Mouse (Mus musculus): ENCODE results near the gene Chad.
A peak's percentile ranks its signal among the peaks of the same experiment; 100 is the strongest.

GRCm38 (mm10) chr11:94548888-94549690, 15.8 kb upstream of the Chad start, which contains the start of gene Rsad1:
- peak in 1 of 3 experiments; percentile 41 for TF ChIP-seq MYOD1 (IDR thresholded peaks at IDR 0.05; ENCODE audit: control insufficient read depth in 1 of 3, insufficient read length in 2 of 3, low read depth in 2 of 3)
- peak; percentile 60 for TF ChIP-seq POLR2A (IDR thresholded peaks at IDR 0.05; ENCODE audit: insufficient read length, low read depth)
- TF ChIP-seq POLR2AphosphoS2 (IDR thresholded peaks at IDR 0.05; ENCODE audit: insufficient read length, low read depth) = peak; percentile 65
- TF ChIP-seq USF1 (IDR thresholded peaks at IDR 0.05; ENCODE audit: low read depth) = no peak
- TF ChIP-seq TCF3 (IDR thresholded peaks at IDR 0.05; ENCODE audit: insufficient read length, low read depth) = no peak
- TF ChIP-seq TCF12 (IDR thresholded peaks at IDR 0.05; ENCODE audit: insufficient read depth, poor library complexity, severe bottlenecking) = no peak

All from myocyte (in vitro differentiated cells).